Mouse (Mus musculus) intestine, embryonic 14.5 days (tissue): ENCODE data around the gene Ube2q2. TPM values are rescaled to one million over a fixed set of nuclear protein-coding genes. Genes with fewer than 3 reads are reported as not detected.
"Not testable (repeated sequence)": the region's sequence is repeated elsewhere in the genome, so short reads cannot be mapped to it uniquely, and the experiment has no call there.

Experiments
- ATAC-seq: fragments of 200-750 bp; cut with Nextera tagmentation; replicated peaks from 2 replicates; pipeline ENCODE4 v1.8.0; 2017; ENCODE audit warnings: low read depth, moderate number of reproducible peaks, moderate TSS enrichment, moderate library complexity; ENCODE audit not compliant: low FRiP score, low TSS enrichment
- DNase-seq: peaks from one replicate; pipeline ENCODE4 v3.0.0-alpha.2; 2018; ENCODE audit warnings: low spot score
- H3K27ac ChIP-seq: fragments of 300-500 bp; sonication (generic); 2 replicates; pipeline ENCODE4 v1.5.1; 2014; ENCODE audit warnings: low read depth, mild to moderate bottlenecking, control low read depth
- H3K27me3 ChIP-seq: fragments of 300-500 bp; sonication (generic); replicated peaks from 2 replicates; pipeline ENCODE4 v1.6.1; 2014; ENCODE audit warnings: low read length, control low read depth; ENCODE audit not compliant: control insufficient read depth, insufficient read depth
- H3K36me3 ChIP-seq: fragments of 300-500 bp; sonication (generic); 2 replicates; pipeline ENCODE4 v1.6.1; 2014; ENCODE audit warnings: low read length, control low read depth; ENCODE audit not compliant: control insufficient read depth, insufficient read depth
- H3K4me1 ChIP-seq: fragments of 300-500 bp; sonication (generic); replicated peaks from 2 replicates; pipeline ENCODE4 v1.6.1; 2014; ENCODE audit warnings: low read length, control low read depth, mixed read lengths; ENCODE audit not compliant: control insufficient read depth, insufficient read depth
- H3K4me2 ChIP-seq: fragments of 300-500 bp; sonication (generic); 2 replicates; pipeline ENCODE4 v1.6.1; 2014; ENCODE audit warnings: low read length
- H3K4me3 ChIP-seq: fragments of 300-500 bp; sonication (generic); 2 replicates; pipeline ENCODE4 v1.5.1; 2014; ENCODE audit warnings: low read depth, low read length, control low read depth, mixed read lengths
- H3K9ac ChIP-seq: fragments of 300-500 bp; sonication (generic); 2 replicates; pipeline ENCODE4 v1.6.1; 2014; ENCODE audit warnings: mild to moderate bottlenecking, low read length
- H3K9me3 ChIP-seq: fragments of 300-500 bp; sonication (generic); 2 replicates; pipeline ENCODE4 v1.6.1; 2016; ENCODE audit warnings: low read length, control low read depth; ENCODE audit not compliant: control insufficient read depth
- WGBS: fragments of 180-500 bp; shearing (Covaris S2); extraction: QIAGEN DNeasy Blood & Tissue Kit; methylation state at CpG from one replicate; pipeline ENCODE4 v1.1.7; 2014; 5-methylcytosine and 5-hydroxymethylcytosine counted together
- polyA plus RNA-seq: library from polyadenylated mRNA; unstranded; fragments of >200 nt; fragmentation: Nextera tagmentation; extraction: Ambion mirVana; gene quantifications from 2 replicates; pipeline ENCODE4 v1.2.1, GENCODE M21; 2014

The Ube2q2 gene
- polyA plus RNA-seq, 1 experiment from 2014 or later = 33.8 TPM

DNA sequence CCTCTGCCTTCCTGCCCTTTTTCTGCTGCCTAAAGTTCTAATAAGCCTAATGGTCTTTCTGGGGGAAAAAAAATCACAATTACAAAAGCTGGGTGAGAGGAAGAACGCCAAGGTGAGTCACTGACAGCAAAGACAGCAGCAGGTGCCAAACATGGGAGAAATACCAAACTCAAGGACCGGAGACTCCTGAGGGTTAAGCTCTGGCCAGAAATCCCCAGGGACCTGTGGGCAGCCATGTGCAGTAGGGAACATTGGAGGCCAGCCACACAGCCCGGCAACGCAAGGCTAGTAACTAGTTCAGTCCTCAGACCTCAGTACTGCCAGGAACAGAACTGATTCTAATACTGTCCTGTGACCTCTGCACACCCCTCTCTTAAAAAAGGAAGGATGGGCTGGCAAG is 79.5 kb downstream of the Ube2q2 start:
- WGBS = 87% methylated on average over 4 of the region's 4 CpGs
- Histone ChIP-seq H3K27me3 (no peaks in the 10 kb centered on the region), H3K4me1 (no peaks in the 10 kb centered on the region), H3K4me2 (no peak overlapping the region), H3K9me3 (no peaks in the 10 kb centered on the region), H3K9ac (no peak overlapping the region), H3K36me3 (peaks cover 19% of the 10 kb centered on the region), H3K4me3 (no peak overlapping the region), H3K27ac (no peak overlapping the region)
- ATAC-seq = no peak
- no peak for DNase-seq

DNA sequence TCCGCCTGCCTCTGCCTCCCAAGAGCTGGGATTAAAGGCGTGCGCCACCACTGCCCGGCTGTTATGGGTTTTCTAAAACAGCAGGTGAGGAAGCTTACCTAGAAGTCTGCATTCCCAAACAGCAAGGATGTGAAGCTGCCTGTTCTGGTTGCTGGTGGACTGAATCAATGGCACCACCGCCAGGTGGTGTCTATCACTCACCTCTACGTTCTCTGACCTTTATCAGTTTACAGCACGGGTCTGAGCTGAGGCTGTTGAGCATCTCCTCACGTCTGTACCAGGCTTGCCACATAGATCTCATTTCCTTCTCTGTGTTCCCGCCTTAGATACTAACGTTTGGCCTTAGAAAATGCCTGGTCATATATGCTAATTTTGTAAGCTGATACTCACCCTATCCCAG is 80.4 kb downstream of the Ube2q2 start:
- WGBS = 61% methylated on average over 10 of the region's 10 CpGs
- H3K27me3 ChIP-seq = no peaks in the 10 kb centered on the region

DNA sequence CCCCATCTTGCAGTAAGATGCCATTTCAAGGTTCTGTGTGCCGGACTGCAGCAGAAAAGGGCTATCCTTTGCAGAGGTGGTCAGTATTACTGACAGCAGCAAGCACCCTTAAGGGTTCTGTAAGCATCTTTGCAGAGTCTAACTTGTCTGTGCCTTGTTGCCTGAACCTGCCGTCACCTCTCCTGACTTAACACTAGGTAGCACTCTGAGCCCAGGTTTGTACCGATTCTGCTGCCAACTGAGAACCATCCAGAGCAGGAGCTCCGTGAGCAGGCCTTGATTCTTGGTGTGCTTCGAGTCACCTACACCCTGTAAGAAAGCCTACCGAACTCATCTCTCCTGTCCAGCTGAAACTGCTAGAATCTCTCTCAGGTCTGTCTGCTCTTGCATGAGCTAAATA is 82.9 kb downstream of the Ube2q2 start:
- H3K4me2 ChIP-seq = no peak overlapping the region
- H3K9ac ChIP-seq = no peak overlapping the region
- no peak overlapping the region for H3K27ac ChIP-seq
- H3K4me1 ChIP-seq = no peaks in the 10 kb centered on the region
- no peaks in the 10 kb centered on the region for H3K27me3 ChIP-seq
- no peaks in the 10 kb centered on the region for H3K9me3 ChIP-seq
- WGBS = 60% methylated on average over 6 of the region's 6 CpGs
- DNase-seq (no peak), ATAC-seq (no peak)
- no peaks in the 10 kb centered on the region for H3K36me3 ChIP-seq
- H3K4me3 ChIP-seq = no peak overlapping the region

More for the DNA sequence above, 80.4 kb downstream of the Ube2q2 start:
- no peaks in the 10 kb centered on the region for H3K4me1 ChIP-seq
- H3K9ac ChIP-seq = no peak overlapping the region
- H3K4me3 ChIP-seq = no peak overlapping the region
- no peaks in the 10 kb centered on the region for H3K9me3 ChIP-seq
- ATAC-seq (no peak), DNase-seq (no peak)
- H3K27ac ChIP-seq = no peak overlapping the region
- peaks cover 11% of the 10 kb centered on the region for H3K36me3 ChIP-seq
- no peak overlapping the region for H3K4me2 ChIP-seq

DNA sequence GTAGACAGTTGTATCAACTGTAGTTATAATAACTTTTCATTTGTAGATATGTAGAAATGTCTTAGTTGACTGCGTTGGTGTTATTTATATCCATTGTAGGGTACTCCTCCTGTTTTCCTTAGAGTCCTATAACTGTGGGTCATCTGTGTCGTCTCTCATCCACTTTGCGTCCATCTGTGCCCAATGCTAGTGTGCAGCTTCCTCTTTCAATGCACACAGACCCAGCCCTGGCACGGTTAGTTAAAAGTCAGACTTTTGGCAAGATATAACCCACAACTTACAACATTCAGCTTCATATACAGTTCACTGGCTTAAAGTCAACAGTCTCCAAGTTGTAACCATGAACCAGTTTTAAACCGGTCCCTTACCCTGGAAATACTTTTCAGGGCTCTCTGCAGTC is 83.5 kb downstream of the Ube2q2 start:
- Histone ChIP-seq H3K4me2 (no peak overlapping the region), H3K9ac (no peak overlapping the region), H3K27me3 (no peaks in the 10 kb centered on the region), H3K36me3 (no peaks in the 10 kb centered on the region), H3K4me3 (no peak overlapping the region), H3K4me1 (no peaks in the 10 kb centered on the region), H3K27ac (no peak overlapping the region), H3K9me3 (no peaks in the 10 kb centered on the region)
- WGBS = 92% methylated on average over 5 of the region's 5 CpGs
- no peak for ATAC-seq
- DNase-seq = no peak

DNA sequence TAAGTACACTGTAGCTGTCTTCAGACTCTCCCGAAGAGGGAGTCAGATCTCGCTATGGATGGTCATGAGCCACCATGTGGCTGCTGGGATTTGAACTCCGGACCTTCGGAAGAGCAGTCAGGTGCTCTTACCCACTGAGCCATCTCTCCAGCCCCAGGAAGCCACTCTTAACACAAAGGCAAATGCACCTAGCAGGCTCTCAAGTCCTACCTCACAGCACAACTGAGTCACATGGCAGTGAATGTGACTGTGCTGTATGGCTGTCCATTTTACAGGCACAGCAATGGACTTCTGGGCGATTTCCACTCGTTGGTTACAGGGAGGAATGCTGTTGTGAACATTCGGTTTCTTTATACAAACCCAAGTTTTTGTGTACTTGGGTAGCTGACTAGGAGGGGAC is 83.9 kb downstream of the Ube2q2 start:
- DNase-seq (no peak), ATAC-seq (no peak)
- H3K4me1 ChIP-seq = no peaks in the 10 kb centered on the region
- WGBS = 90% methylated on average over 7 of the region's 7 CpGs
- H3K9ac ChIP-seq = no peak overlapping the region
- H3K27ac ChIP-seq = no peak overlapping the region
- H3K36me3 ChIP-seq = no peaks in the 10 kb centered on the region
- no peak overlapping the region for H3K4me2 ChIP-seq
- H3K4me3 ChIP-seq = no peak overlapping the region
- no peaks in the 10 kb centered on the region for H3K27me3 ChIP-seq
- no peaks in the 10 kb centered on the region for H3K9me3 ChIP-seq

DNA sequence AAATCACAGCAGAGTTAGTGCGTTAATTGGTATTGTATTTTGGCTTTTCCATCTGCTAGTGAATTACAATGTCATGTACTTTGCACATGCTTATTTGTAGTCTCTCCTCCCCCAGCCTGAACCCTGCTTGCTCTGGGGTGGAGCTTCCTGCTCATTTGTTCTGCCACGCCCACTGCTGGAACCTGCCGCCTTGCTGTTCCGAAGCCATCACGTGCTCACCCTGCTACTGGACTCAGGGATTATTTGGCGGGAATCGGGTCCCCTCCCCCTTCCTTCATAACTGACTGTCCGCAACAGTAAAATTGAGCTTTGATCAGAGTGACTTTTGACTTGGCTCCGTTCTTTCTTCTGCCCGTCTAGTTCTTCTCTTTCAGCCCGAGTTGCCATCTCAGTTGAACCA is 84.4 kb downstream of the Ube2q2 start:
- not testable (repeated sequence) for H3K9me3 ChIP-seq, H3K4me2 ChIP-seq, H3K27ac ChIP-seq, ATAC-seq, H3K27me3 ChIP-seq, H3K4me3 ChIP-seq, H3K9ac ChIP-seq, DNase-seq, H3K4me1 ChIP-seq, H3K36me3 ChIP-seq
- 71% methylated on average over 11 of the region's 11 CpGs for WGBS

DNA sequence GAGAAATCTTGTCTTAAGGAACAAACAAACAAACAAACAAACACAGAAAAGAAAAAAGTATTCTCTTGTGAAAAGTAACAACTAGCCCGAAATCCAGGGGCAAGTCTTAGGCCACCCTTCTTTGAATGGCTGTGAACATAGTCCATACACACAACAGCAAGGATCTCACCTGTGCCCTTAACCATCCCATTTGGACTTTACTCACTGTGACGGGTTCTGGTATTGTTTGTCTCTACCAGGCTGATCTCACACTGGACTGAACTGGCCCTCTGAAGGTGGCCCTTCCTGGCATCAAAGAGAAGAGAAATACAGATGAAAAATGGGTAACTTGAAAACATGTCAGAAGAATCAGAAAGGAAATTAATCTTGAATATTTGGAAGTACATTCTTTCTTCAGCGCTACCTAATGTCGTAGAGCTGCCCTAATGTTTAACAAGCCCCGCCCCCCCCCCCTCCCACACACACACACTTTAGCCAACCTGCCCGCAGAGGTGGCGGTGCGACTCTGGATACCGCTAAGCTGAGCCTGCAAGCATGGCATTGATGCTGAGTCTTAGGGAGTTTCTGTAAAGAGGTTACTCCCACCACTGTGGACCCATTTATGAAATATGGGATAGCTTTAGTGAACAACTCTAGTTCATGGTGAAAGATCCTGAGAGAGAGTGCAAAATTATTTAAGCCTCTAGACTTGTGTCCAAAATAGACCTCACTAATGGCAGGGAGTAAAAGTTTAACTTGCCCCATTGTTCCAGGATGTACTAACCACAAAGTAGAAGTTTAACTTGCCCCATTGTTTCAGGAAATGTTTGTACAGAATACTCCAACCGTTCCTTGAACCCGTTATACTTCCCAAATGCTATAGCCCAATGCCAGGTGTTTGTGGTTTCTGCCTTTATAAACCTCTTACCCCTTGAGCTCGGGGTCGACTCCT is 87.8 kb downstream of the Ube2q2 start:
- no peak overlapping the region for H3K27ac ChIP-seq
- no peaks in the 10 kb centered on the region for H3K27me3 ChIP-seq
- 68% methylated on average over 13 of the region's 13 CpGs for WGBS
- H3K4me1 ChIP-seq = no peaks in the 10 kb centered on the region
- H3K36me3 ChIP-seq = no peaks in the 10 kb centered on the region
- no peak for DNase-seq
- no peaks in the 10 kb centered on the region for H3K9me3 ChIP-seq
- no peak overlapping the region for H3K4me3 ChIP-seq
- ATAC-seq = no peak
- no peak overlapping the region for H3K4me2 ChIP-seq
- H3K9ac ChIP-seq = no peak overlapping the region

DNA sequence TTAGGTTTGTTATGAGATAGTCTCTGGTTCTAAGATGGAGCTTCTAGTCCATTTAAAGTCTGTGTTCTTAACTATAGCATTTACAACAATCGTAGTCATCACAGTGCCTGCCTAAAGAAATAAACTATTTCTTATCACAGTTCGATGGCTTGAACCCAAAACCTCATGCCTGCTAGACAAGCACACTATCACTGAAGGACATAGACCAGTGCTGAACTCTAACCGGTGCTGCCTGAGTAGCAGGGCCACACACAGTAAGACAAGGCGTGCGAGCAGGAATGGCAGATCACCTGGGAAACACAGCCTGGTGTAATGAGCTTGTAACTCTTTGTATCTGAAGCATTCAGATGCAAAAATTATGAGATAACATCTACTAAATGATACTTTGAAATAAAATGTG is 92.2 kb downstream of the Ube2q2 start:
- H3K9ac ChIP-seq = no peak overlapping the region
- no peaks in the 10 kb centered on the region for H3K9me3 ChIP-seq
- H3K27me3 ChIP-seq = no peaks in the 10 kb centered on the region

More for the DNA sequence above, 92.2 kb downstream of the Ube2q2 start:
- no peak overlapping the region for H3K4me3 ChIP-seq
- no peaks in the 10 kb centered on the region for H3K36me3 ChIP-seq
- H3K4me2 ChIP-seq = no peak overlapping the region
- ATAC-seq = no peak
- no peaks in the 10 kb centered on the region for H3K4me1 ChIP-seq
- peak; percentile 3 for DNase-seq
- 87% methylated on average over 5 of the region's 5 CpGs for WGBS
- H3K27ac ChIP-seq = no peak overlapping the region
